Mouse (Mus musculus): ENCODE measurements around the gene Phf12.

- TF ChIP-seq CTCF (IDR thresholded peaks at IDR 0.05; ENCODE audit: control insufficient read depth, insufficient read depth, insufficient read length), result no peak
- no peak for TF ChIP-seq MYOG (IDR thresholded peaks at IDR 0.05; ENCODE audit: control insufficient read depth, extremely low read depth, insufficient read length)
- no peak for TF ChIP-seq CEBPB (IDR thresholded peaks at IDR 0.05; ENCODE audit: low read depth)
- no peak for TF ChIP-seq USF1 (IDR thresholded peaks at IDR 0.05; ENCODE audit: low read depth)
- TF ChIP-seq MAX (IDR thresholded peaks at IDR 0.05), result no peak
These were observed 21.7 kb upstream of the Phf12 start for GRCm38 (mm10) chr11:77960898-77961297.
